11 mouse cellular contexts compared by ENCODE assay signal in the genomic region with DNA sequence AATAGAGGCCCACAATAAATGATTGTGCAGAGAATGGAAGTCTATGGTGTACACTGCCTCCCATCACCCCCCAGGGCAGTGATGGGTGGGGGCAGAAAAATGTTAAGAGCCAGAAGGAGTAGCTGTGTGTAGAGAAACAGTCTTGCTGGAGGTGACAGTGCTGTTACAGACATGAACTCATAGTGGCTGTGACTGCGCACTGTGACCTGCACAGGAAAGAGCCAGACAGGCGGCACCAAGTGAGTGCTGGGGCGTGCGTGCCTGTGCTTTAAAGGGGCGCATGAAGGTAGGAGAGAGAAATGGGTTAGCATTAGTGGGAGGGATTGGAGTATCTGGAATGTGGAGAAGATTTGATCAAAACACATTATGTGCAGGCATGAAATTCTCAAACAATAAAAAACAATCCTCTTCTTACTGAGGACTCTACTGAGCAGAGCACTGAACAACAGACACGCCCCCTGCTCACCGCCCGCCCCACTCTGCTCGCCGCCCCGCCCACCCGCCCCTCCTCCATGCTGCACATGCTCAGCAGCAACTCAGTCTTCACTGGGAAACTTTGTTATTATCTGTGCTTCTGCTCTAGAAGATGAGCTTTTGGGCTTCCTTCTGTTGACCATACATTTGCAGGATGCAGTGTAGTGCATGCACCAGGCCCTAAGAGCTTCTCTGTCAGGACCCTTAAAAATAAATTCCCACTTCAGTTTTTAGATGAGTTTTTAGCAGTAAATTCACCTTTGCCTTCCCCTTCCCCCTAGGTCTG. TPM values are rescaled to one million over a fixed set of nuclear protein-coding genes. Genes with fewer than 3 reads are reported as not detected.
DNase-seq lines count a peak whose midpoint lies in the region; ATAC-seq and TF ChIP-seq lines count a peak whose summit lies in the region.
"Had no signal": no experiment of that assay in that cellular context is flagged by ENCODE, and none has a peak within 500 bp of the region (broad histone marks: within the 10 kb centered on the region; RNA-seq: fewer than 3 reads in every experiment).

No protein-coding gene starts in this region.

- no peaks in the 10 kb centered on the region for H3K36me3 ChIP-seq in heart, embryonic 10.5 days
- H3K36me3 ChIP-seq in embryonic facial prominence, embryonic 14.5 days (ENCODE audit: control insufficient read depth, insufficient read depth, low read length), result no peaks in the 10 kb centered on the region
- H3K36me3 ChIP-seq in kidney, embryonic 14.5 days (ENCODE audit: control insufficient read depth, insufficient read depth, low read length), result no peaks in the 10 kb centered on the region
- no peaks in the 10 kb centered on the region for H3K36me3 ChIP-seq in midbrain, embryonic 13.5 days

- H3K4me1 ChIP-seq in heart, embryonic 10.5 days, result 0 out of 2 replicates have a peak, but pooled peaks cover 7% of the 10 kb centered on the region
- no peaks in the 10 kb centered on the region for H3K4me1 ChIP-seq in embryonic facial prominence, embryonic 14.5 days (ENCODE audit: control insufficient read depth, insufficient read depth, low read length)
- no peaks in the 10 kb centered on the region for H3K4me1 ChIP-seq in kidney, embryonic 14.5 days (ENCODE audit: control insufficient read depth, insufficient read depth, low read length)
- peaks cover 12% of the 10 kb centered on the region for H3K4me1 ChIP-seq in midbrain, embryonic 13.5 days (replicated peaks)

- 0 out of 2 replicates have a peak overlapping the region, but pooled peaks have one; percentile 36 for H3K27ac ChIP-seq in heart, embryonic 10.5 days
- no peak overlapping the region for H3K27ac ChIP-seq in embryonic facial prominence, embryonic 14.5 days (replicated peaks; ENCODE audit: low read depth, low read length)
- peak overlapping the region; percentile 69 for H3K27ac ChIP-seq in kidney, embryonic 14.5 days (ENCODE audit: low read depth, low read length)
- H3K27ac ChIP-seq in midbrain, embryonic 13.5 days, result peak overlapping the region; percentile 67; the same call in 1 of the 2 replicates
- no peak overlapping the region for H3K27ac ChIP-seq in left cerebral cortex, adult 2 months

- H3K27me3 ChIP-seq in heart, embryonic 10.5 days (ENCODE audit: insufficient read depth, poor library complexity, severe bottlenecking), result no peaks in the 10 kb centered on the region
- H3K27me3 ChIP-seq in embryonic facial prominence, embryonic 14.5 days (replicated peaks; ENCODE audit: control insufficient read depth, insufficient read depth, low read length), result no peaks in the 10 kb centered on the region
- no peaks in the 10 kb centered on the region for H3K27me3 ChIP-seq in kidney, embryonic 14.5 days (ENCODE audit: control insufficient read depth, insufficient read depth, low read length)
- H3K27me3 ChIP-seq in midbrain, embryonic 13.5 days, result no peaks in the 10 kb centered on the region

- DNase-seq in heart, embryonic 10.5 days (ENCODE audit: low spot score), result no peak
- DNase-seq in heart, postnatal 25 days (ENCODE audit: low spot score), result no peak
- DNase-seq in embryonic facial prominence, embryonic 14.5 days (ENCODE audit: low spot score), result peak; percentile 49
- DNase-seq in ovary, postnatal 10 days (ENCODE audit: low spot score), result no peak
- no peak for DNase-seq in left cerebral cortex, adult 2 months (ENCODE audit: extremely low spot score in 1 of 2, low spot score in 2 of 2)
- DNase-seq in layer of hippocampus, postnatal 36 days, result no peak
- DNase-seq: adrenal gland, postnatal 36 days had no signal

- no peak for TF ChIP-seq CTCF in left cerebral cortex, adult 2 months (IDR thresholded peaks at IDR 0.05)

- H3K9me3 ChIP-seq in heart, embryonic 10.5 days, result no peaks in the 10 kb centered on the region
- H3K9me3 ChIP-seq in embryonic facial prominence, embryonic 14.5 days (ENCODE audit: control insufficient read depth, low read length), result peaks cover 4% of the 10 kb centered on the region; the same call in 1 of the 2 replicates
- H3K9me3 ChIP-seq in kidney, embryonic 14.5 days (ENCODE audit: control insufficient read depth, low read length), result no peaks in the 10 kb centered on the region
- no peaks in the 10 kb centered on the region for H3K9me3 ChIP-seq in midbrain, embryonic 13.5 days

- WGBS in heart, embryonic 10.5 days, result 40% methylated on average over 12 of the region's 12 CpGs
- 47% methylated on average over 8 of the region's 12 CpGs for WGBS in embryonic facial prominence, embryonic 14.5 days
- WGBS in kidney, embryonic 14.5 days, result 23% methylated on average over 12 of the region's 12 CpGs
- 17% methylated on average over 12 of the region's 12 CpGs for WGBS in midbrain, embryonic 13.5 days

- ATAC-seq in embryonic facial prominence, embryonic 14.5 days (ENCODE audit: low read depth), result peak; percentile 93
- ATAC-seq in kidney, embryonic 14.5 days (ENCODE audit: low FRiP score, low TSS enrichment), result peak; percentile 94
- ATAC-seq in midbrain, embryonic 13.5 days, result peak; percentile 92

- peak overlapping the region; percentile 43 for H3K4me3 ChIP-seq in heart, embryonic 10.5 days
- peak overlapping the region; percentile 8; the same call in 1 of the 2 replicates for H3K4me3 ChIP-seq in embryonic facial prominence, embryonic 14.5 days (ENCODE audit: low read depth, low read length)
- peak overlapping the region; percentile 21 for H3K4me3 ChIP-seq in kidney, embryonic 14.5 days (ENCODE audit: low read length)
- H3K4me3 ChIP-seq in midbrain, embryonic 13.5 days (replicated peaks), result peak overlapping the region; percentile 16
- no peak overlapping the region for H3K4me3 ChIP-seq in left cerebral cortex, adult 2 months

- intact Hi-C loops in heart, postnatal 25 days (cut with DNase I), result no loop called here
- intact Hi-C loops in left cerebral cortex, adult 2 months (cut with DNase I), result no loop called here

- H3K9ac ChIP-seq in embryonic facial prominence, embryonic 14.5 days (ENCODE audit: low read depth, low read length), result 0 out of 2 replicates have a peak overlapping the region, but pooled peaks have one; percentile 6
- peak overlapping the region; percentile 37; the same call in 1 of the 2 replicates for H3K9ac ChIP-seq in kidney, embryonic 14.5 days (ENCODE audit: low read depth, low read length)
- no peak overlapping the region for H3K9ac ChIP-seq in midbrain, embryonic 13.5 days (replicated peaks)

- H3K4me2 ChIP-seq in embryonic facial prominence, embryonic 14.5 days (ENCODE audit: low read depth, low read length), result peak overlapping the region; percentile 45
- peak overlapping the region; percentile 46 for H3K4me2 ChIP-seq in kidney, embryonic 14.5 days (replicated peaks; ENCODE audit: low read depth, low read length)
- H3K4me2 ChIP-seq in midbrain, embryonic 13.5 days (replicated peaks), result peak overlapping the region; percentile 49

RNA-seq across cellular contexts. Expression of gene Rd3l, which starts 31.6 kb away (rescaled TPM):
- polyA plus RNA-seq in heart, embryonic 10.5 days (2016; fragmentation: Nextera tagmentation; extraction: Ambion mirVana), result 0.26 and 0.42 TPM in 2 replicates
- total RNA-seq in heart, postnatal 25 days (2021), result under 1 TPM in 1 of 2 experiments, not detected in 1; 0.84 TPM
- polyA plus RNA-seq in embryonic facial prominence, embryonic 14.5 days (2014; fragmentation: Nextera tagmentation; extraction: Ambion mirVana), result not detected in 2 replicates
- not detected in 2 replicates for polyA plus RNA-seq in kidney, embryonic 14.5 days (2014; fragmentation: Nextera tagmentation; extraction: Ambion mirVana)
- polyA plus RNA-seq in midbrain, embryonic 13.5 days (2015; fragmentation: Nextera tagmentation; extraction: Ambion mirVana), result not detected in 2 replicates
- under 1 TPM in 1 of 2 experiments, not detected in 1; 0.50 TPM for total RNA-seq in left cerebral cortex, adult 2 months (2021)
- total RNA-seq in layer of hippocampus, postnatal 36 days (2021), result not detected
- total RNA-seq: adrenal gland, postnatal 36 days; neutrophil, adult 5-6 weeks had no signal
- polyA plus RNA-seq: gonadal fat pad, adult 2 months had no signal

RNA-seq across cellular contexts. Expression of gene Tdrd9, which starts 41.3 kb away (rescaled TPM):
- 0.28 and 0.54 TPM in 2 replicates for polyA plus RNA-seq in heart, embryonic 10.5 days (2016; fragmentation: Nextera tagmentation; extraction: Ambion mirVana)
- under 1 TPM; 0.08 to 0.13 TPM for total RNA-seq in heart, postnatal 25 days (2021)
- 0.21 and 0.34 TPM in 2 replicates for polyA plus RNA-seq in embryonic facial prominence, embryonic 14.5 days (2014; fragmentation: Nextera tagmentation; extraction: Ambion mirVana)
- polyA plus RNA-seq in kidney, embryonic 14.5 days (2014; fragmentation: Nextera tagmentation; extraction: Ambion mirVana), result 0.44 and 0.65 TPM in 2 replicates
- 0.23 and 0.58 TPM in 2 replicates for polyA plus RNA-seq in midbrain, embryonic 13.5 days (2015; fragmentation: Nextera tagmentation; extraction: Ambion mirVana)
- under 1 TPM; 0.56 to 0.57 TPM for total RNA-seq in left cerebral cortex, adult 2 months (2021)
- total RNA-seq in layer of hippocampus, postnatal 36 days (2021), result under 1 TPM; 0.30 to 0.33 TPM
- total RNA-seq: neutrophil, adult 5-6 weeks had no signal

RNA-seq across cellular contexts. Expression of gene Atp5mpl, which starts 45.9 kb away (rescaled TPM):
- 847 and 1,150 TPM in 2 replicates for polyA plus RNA-seq in heart, embryonic 10.5 days (2016; fragmentation: Nextera tagmentation; extraction: Ambion mirVana)
- total RNA-seq in heart, postnatal 25 days (2021), result 1,000 to 10,000 TPM; 1,393 to 1,435 TPM
- polyA plus RNA-seq in embryonic facial prominence, embryonic 14.5 days (2014; fragmentation: Nextera tagmentation; extraction: Ambion mirVana), result 670 and 799 TPM in 2 replicates
- polyA plus RNA-seq in kidney, embryonic 14.5 days (2014; fragmentation: Nextera tagmentation; extraction: Ambion mirVana), result 689 and 1,049 TPM in 2 replicates
- polyA plus RNA-seq in midbrain, embryonic 13.5 days (2015; fragmentation: Nextera tagmentation; extraction: Ambion mirVana), result 697 and 714 TPM in 2 replicates
- 100 to 1,000 TPM; 328 to 341 TPM for total RNA-seq in left cerebral cortex, adult 2 months (2021)
- 100 to 1,000 TPM; 357 to 419 TPM for total RNA-seq in layer of hippocampus, postnatal 36 days (2021)

Comparison
In these comparisons a context has a peak if more than half of its experiments do, and no peak if none do; other contexts are left out.
1. H3K27ac ChIP-seq: peak in heart, embryonic 10.5 days (single experiment), kidney, embryonic 14.5 days (single experiment) and midbrain, embryonic 13.5 days (single experiment); none in embryonic facial prominence, embryonic 14.5 days (single experiment) and left cerebral cortex, adult 2 months (single experiment).
2. Peak in every context shown above with its lines, with median percentiles within 50 percentile points of each other: ATAC-seq and H3K4me2 ChIP-seq.